Mouse (Mus musculus) forebrain, embryonic 15.5 days (tissue): Measurements from ENCODE around the gene Rnase13. TPM values are rescaled to one million over a fixed set of nuclear protein-coding genes. Genes with fewer than 3 reads are reported as not detected.

ENCODE experiments used
- ATAC-seq: fragments of 200-750 bp; cut with Nextera tagmentation; replicated peaks from 2 replicates; pipeline ENCODE4 v1.8.0; 2017; ENCODE audit warnings: mild to moderate bottlenecking, moderate TSS enrichment, moderate library complexity
- H3K27ac ChIP-seq: fragments of 300-500 bp; sonication (generic); replicated peaks from 2 replicates; pipeline ENCODE4 v1.5.1; 2015; ENCODE audit warnings: mild to moderate bottlenecking, inconsistent platforms
- H3K27me3 ChIP-seq: fragments of 300-500 bp; sonication (generic); 2 replicates; pipeline ENCODE4 v1.6.1; 2015; ENCODE audit warnings: inconsistent platforms
- H3K36me3 ChIP-seq: fragments of 300-500 bp; sonication (generic); 2 replicates; pipeline ENCODE4 v1.6.1; 2015; ENCODE audit warnings: mild to moderate bottlenecking, inconsistent platforms
- H3K4me1 ChIP-seq: fragments of 300-500 bp; sonication (generic); 2 replicates; pipeline ENCODE4 v1.6.1; 2015; ENCODE audit warnings: inconsistent platforms
- H3K4me2 ChIP-seq: fragments of 300-500 bp; sonication (generic); replicated peaks from 2 replicates; pipeline ENCODE4 v1.6.1; 2015; ENCODE audit warnings: mild to moderate bottlenecking, inconsistent platforms
- H3K4me3 ChIP-seq: fragments of 300-500 bp; sonication (generic); 2 replicates; pipeline ENCODE4 v1.5.1; 2015; ENCODE audit warnings: mild to moderate bottlenecking, inconsistent platforms
- H3K9ac ChIP-seq: fragments of 300-500 bp; sonication (generic); replicated peaks from 2 replicates; pipeline ENCODE4 v1.6.1; 2015; ENCODE audit warnings: mild to moderate bottlenecking, inconsistent platforms
- H3K9me3 ChIP-seq: fragments of 300-500 bp; sonication (generic); 2 replicates; pipeline ENCODE4 v1.6.1; 2016; ENCODE audit warnings: inconsistent platforms
- WGBS: fragments of 180-500 bp; shearing (Covaris S2); methylation state at CpG from one replicate; pipeline ENCODE4 v1.1.7; 2015; ENCODE audit warnings: mixed read lengths; 5-methylcytosine and 5-hydroxymethylcytosine counted together
- polyA plus RNA-seq: library from polyadenylated mRNA; unstranded; fragments of >200 nt; fragmentation: Nextera tagmentation; extraction: Ambion mirVana; gene quantifications from 2 replicates; pipeline ENCODE4 v1.2.1, GENCODE M21; 2015

The Rnase13 gene
- polyA plus RNA-seq, 1 experiment from 2014 or later = not detected

- WGBS = 94% methylated on average over 9 of the region's 9 CpGs
- Histone ChIP-seq H3K9me3 (no peaks in the 10 kb centered on the region), H3K4me3 (no peak within 1 kb of the TSS), H3K4me1 (no peaks in the 10 kb centered on the region), H3K4me2 (no peak within 1 kb of the TSS), H3K9ac (no peak within 1 kb of the TSS), H3K36me3 (peaks cover 60% of the 10 kb centered on the region), H3K27ac (no peak within 1 kb of the TSS), H3K27me3 (no peaks in the 10 kb centered on the region)
- ATAC-seq = no peak
These were observed 30.2 kb downstream of the Rnase13 start, which contains the start of gene Slc39a2 for GRCm38 (mm10) chr14:51892191-51892939. Slc39a2 (plus strand) TSS chr14:51892889.

DNA sequence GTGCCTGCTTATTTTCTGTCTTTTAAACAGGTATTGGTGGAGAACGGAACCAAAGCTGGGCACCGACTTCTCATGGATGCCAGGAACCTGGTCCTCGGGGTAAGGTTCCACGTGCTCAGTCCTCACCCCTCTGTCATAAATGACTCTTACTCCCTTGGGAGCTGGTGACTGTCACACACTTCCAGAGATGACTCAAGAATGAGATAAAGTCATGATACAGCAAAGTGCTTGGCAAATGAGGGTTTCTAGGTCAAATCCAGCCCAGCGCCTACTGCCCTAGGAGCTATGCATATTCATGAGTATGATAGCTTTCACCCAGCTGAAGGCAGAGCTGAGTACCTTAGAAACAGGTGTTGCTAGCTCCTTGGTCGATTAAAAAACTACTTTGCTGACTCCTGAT lies 32.7 kb downstream of the Rnase13 start:
- peaks cover 63% of the 10 kb centered on the region for H3K36me3 ChIP-seq
- no peak overlapping the region for H3K27ac ChIP-seq
- WGBS = 89% methylated on average over 6 of the region's 6 CpGs
- H3K4me1 ChIP-seq = peaks cover 21% of the 10 kb centered on the region
- no peaks in the 10 kb centered on the region for H3K9me3 ChIP-seq
- no peak overlapping the region for H3K4me3 ChIP-seq
- no peak for ATAC-seq
- H3K27me3 ChIP-seq = no peaks in the 10 kb centered on the region
- H3K9ac ChIP-seq = 0 out of 2 replicates have a peak overlapping the region, but pooled peaks have one; percentile 7
- no peak overlapping the region for H3K4me2 ChIP-seq

DNA sequence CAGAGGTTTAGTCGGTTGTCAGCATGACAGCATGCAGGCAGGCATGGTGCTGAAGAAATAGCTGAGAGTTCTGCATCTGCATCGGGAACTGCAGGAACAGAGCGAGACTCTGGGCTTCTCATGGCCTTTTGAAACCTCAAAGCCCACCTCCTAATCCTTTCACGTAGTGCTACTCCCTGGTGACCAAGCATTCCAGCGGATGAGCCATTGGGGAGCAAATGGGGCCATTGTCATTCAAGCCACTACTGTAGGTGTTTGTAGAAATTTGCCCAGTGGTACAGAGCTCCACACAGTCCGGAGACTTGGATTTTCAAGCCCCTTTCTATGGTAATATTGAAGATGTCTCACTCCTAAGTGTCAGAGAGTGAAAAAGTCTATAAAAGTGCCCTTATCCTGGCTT lies 36.5 kb downstream of the Rnase13 start:
- Histone ChIP-seq H3K4me2 (peak overlapping the region; percentile 72), H3K4me1 (peaks cover 24% of the 10 kb centered on the region), H3K9me3 (no peaks in the 10 kb centered on the region), H3K9ac (peak overlapping the region; percentile 69; the same call in 1 of the 2 replicates), H3K4me3 (peak overlapping the region; percentile 58), H3K36me3 (peaks cover 44% of the 10 kb centered on the region), H3K27me3 (no peaks in the 10 kb centered on the region), H3K27ac (no peak overlapping the region)
- WGBS = 46% methylated on average over 6 of the region's 6 CpGs
- ATAC-seq = no peak

DNA sequence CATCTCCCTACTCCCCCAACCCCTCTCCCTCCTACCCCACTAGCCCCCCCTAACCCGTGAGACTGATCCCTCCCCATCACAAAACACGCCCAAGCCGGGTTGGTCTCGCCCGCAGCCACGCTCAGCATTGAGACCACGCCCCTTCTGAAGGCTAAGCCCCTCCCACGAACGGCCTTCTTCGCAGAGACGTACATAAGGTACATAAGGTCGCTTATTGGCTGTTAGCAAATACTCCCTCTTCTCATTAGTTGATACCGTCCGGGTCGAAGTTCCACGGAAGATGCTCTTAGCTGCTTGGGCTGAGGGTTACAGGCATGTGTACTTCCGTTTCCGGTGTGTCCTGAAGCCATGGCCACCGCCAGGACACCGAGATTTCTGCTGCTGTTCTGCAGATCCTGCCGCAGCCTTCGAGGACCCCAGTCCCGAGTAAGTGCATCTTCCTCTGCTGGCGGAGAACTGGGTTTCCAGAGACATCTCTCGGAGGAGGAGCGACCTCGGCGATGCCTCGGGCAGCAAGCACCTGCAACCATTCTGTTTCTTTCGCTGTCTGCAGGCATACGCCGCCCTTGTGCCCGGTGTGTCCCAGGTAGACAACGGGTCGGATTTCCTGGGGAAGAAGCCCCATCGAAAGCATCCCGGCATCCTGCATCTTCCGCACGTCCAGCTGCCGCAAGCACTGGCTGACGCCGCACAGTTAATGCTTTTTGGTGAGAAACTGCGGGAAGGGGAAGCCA lies 37.8 kb downstream of the Rnase13 start, which contains the start of gene Mettl17:
Gene Mettl17 (plus strand): TSS at position 245 of the 734 bp plus-strand sequence.
- WGBS = under 1% methylated on average over 43 of the region's 43 CpGs
- no peaks in the 10 kb centered on the region for H3K9me3 ChIP-seq
- peak; percentile 99 for ATAC-seq
- H3K36me3 ChIP-seq = peaks cover 31% of the 10 kb centered on the region
- H3K27me3 ChIP-seq = no peaks in the 10 kb centered on the region
- H3K9ac ChIP-seq = peak within 1 kb of the TSS; percentile 69
- H3K4me2 ChIP-seq = peak within 1 kb of the TSS; percentile 72
- peak within 1 kb of the TSS; percentile 77 for H3K27ac ChIP-seq
- H3K4me1 ChIP-seq = peaks cover 24% of the 10 kb centered on the region
- peak within 1 kb of the TSS; percentile 58 for H3K4me3 ChIP-seq

- peak overlapping the region; percentile 72 for H3K4me2 ChIP-seq
- H3K36me3 ChIP-seq = peaks cover 24% of the 10 kb centered on the region
- 1% methylated on average over 14 of the region's 14 CpGs for whole genome bisulfite sequencing
- H3K27me3 ChIP-seq = no peaks in the 10 kb centered on the region
- H3K9me3 ChIP-seq = no peaks in the 10 kb centered on the region
- peak; percentile 51 for ATAC-seq
- peak overlapping the region; percentile 58 for H3K4me3 ChIP-seq
- H3K4me1 ChIP-seq = peaks cover 24% of the 10 kb centered on the region
- peak overlapping the region; percentile 35 for H3K9ac ChIP-seq
- H3K27ac ChIP-seq = peak overlapping the region; percentile 77
These were observed 38.5 kb downstream of the Rnase13 start for GRCm38 (mm10) chr14:51884031-51884544.

DNA sequence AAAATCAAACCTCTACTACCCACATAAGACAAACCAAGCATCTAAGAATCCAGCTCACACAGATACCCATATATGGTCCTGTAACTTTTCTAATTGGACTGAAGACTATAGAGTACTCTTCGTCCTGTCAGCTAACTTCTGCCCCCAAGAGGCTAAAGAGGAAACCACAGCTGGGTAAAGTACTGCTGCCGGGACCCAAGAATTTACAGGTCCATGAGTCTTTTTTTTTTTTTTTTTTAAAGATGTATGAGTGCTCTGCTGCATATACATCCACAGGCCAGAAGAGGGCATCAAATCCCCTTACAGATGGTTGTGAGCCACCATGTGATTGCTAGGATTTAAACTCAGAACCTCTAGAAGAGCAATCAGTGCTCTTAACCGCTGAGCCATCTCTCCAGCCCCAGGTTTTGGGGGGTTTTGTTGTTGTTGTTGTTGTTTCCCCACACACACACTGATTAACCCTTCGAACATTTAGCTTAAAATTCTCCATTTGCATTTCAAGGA lies 39.0 kb downstream of the Rnase13 start:
- 0% methylated on average over 4 of the region's 4 CpGs for WGBS
- Histone ChIP-seq H3K4me1 (peaks cover 24% of the 10 kb centered on the region), H3K9ac (0 out of 2 replicates have a peak overlapping the region, but pooled peaks have one; percentile 35), H3K4me3 (peak overlapping the region; percentile 58), H3K36me3 (peaks cover 19% of the 10 kb centered on the region), H3K9me3 (no peaks in the 10 kb centered on the region), H3K27me3 (no peaks in the 10 kb centered on the region), H3K4me2 (peak overlapping the region; percentile 72), H3K27ac (peak overlapping the region; percentile 77)
- ATAC-seq = peak; percentile 39

DNA sequence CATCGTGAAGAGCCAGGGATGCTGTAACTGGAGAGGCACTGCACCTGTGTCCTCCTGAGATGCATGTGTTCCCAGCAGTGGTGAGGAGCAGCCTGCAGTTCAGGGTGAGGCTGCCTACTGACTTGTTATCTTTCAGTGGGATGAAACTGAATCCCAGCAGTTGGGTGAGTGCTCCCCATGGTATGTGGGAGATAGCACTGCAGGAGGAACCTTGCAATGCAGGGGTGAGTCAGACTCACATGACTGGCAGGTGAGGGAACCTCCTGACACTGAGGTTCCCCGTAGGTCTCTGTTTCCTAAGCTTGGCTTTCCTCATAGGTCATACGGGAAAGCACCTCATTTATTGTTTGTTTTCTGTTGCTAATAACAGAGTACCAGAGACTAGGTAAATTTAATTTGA lies 45.1 kb downstream of the Rnase13 start:
- H3K9ac ChIP-seq = no peak overlapping the region
- 80% methylated on average over 3 of the region's 3 CpGs for WGBS

GRCm38 (mm10) chr14:51871741-51872140 lies 50.8 kb downstream of the Rnase13 start:
- H3K4me3 ChIP-seq = no peak overlapping the region
- whole genome bisulfite sequencing = 74% methylated on average over 9 of the region's 9 CpGs
- H3K36me3 ChIP-seq = no peaks in the 10 kb centered on the region
- no peak overlapping the region for H3K4me2 ChIP-seq
- H3K27ac ChIP-seq = no peak overlapping the region
- no peaks in the 10 kb centered on the region for H3K9me3 ChIP-seq
- H3K4me1 ChIP-seq = no peaks in the 10 kb centered on the region
- no peaks in the 10 kb centered on the region for H3K27me3 ChIP-seq
- no peak overlapping the region for H3K9ac ChIP-seq
- ATAC-seq = no peak

More for the DNA sequence above, 45.1 kb downstream of the Rnase13 start:
- H3K4me1 ChIP-seq = no peaks in the 10 kb centered on the region
- no peak overlapping the region for H3K27ac ChIP-seq
- ATAC-seq = no peak
- no peaks in the 10 kb centered on the region for H3K9me3 ChIP-seq
- no peaks in the 10 kb centered on the region for H3K27me3 ChIP-seq
- H3K36me3 ChIP-seq = no peaks in the 10 kb centered on the region
- no peak overlapping the region for H3K4me2 ChIP-seq
- no peak overlapping the region for H3K4me3 ChIP-seq

Other genes starting within 250 kb of the Rnase13 start
- gene Gm17079, start 227.3 kb downstream of the Rnase13 start, polyA plus RNA-seq = not detected in 2 replicates
- not detected in 2 replicates for gene Gm5800, start 205.6 kb downstream of the Rnase13 start, polyA plus RNA-seq
- not detected in 2 replicates for gene Ang4, start 149.2 kb downstream of the Rnase13 start, polyA plus RNA-seq
- gene AY358078, start 122.7 kb downstream of the Rnase13 start, polyA plus RNA-seq = not detected in 2 replicates
- not detected in 2 replicates for gene Ear6, start 69.1 kb downstream of the Rnase13 start, polyA plus RNA-seq
- gene Mettl17, start 37.9 kb downstream of the Rnase13 start, polyA plus RNA-seq = 85.5 and 85.7 TPM in 2 replicates
- 1.8 and 1.9 TPM in 2 replicates for gene Slc39a2, start 29.9 kb downstream of the Rnase13 start, polyA plus RNA-seq
- gene Ndrg2, start 8.6 kb downstream of the Rnase13 start, polyA plus RNA-seq = 152 TPM in 2 replicates
- not detected in 2 replicates for gene Tppp2, start 4.3 kb downstream of the Rnase13 start, polyA plus RNA-seq
- gene Arhgef40, start 61.9 kb upstream of the Rnase13 start, polyA plus RNA-seq = 65.7 and 69.8 TPM in 2 replicates
- gene Tmem253, start 92.9 kb upstream of the Rnase13 start, polyA plus RNA-seq = 0.28 and 0.64 TPM in 2 replicates
- 43.3 and 48.9 TPM in 2 replicates for gene Zfp219, start 98.0 kb upstream of the Rnase13 start, polyA plus RNA-seq
- gene Olfr221, start 119.7 kb upstream of the Rnase13 start, polyA plus RNA-seq = not detected in 2 replicates
- gene Hnrnpc, start 181.3 kb upstream of the Rnase13 start, polyA plus RNA-seq = 710 and 729 TPM in 2 replicates
- gene Rpgrip1, start 187.9 kb upstream of the Rnase13 start, polyA plus RNA-seq = 61.9 and 71.1 TPM in 2 replicates